Mouse (Mus musculus) intestine, embryonic 14.5 days (tissue): ENCODE measurements at regions not wholly inside any gene's neighbourhood (a gene's known extent, or its start where the extent isn't known, plus 50 kb on each side); places are given as distances from the start of the nearest gene placed in this dataset.

ENCODE experiments used
- ATAC-seq: fragments of 200-750 bp; cut with Nextera tagmentation; replicated peaks from 2 replicates; pipeline ENCODE4 v1.8.0; 2017; ENCODE audit warnings: low read depth, moderate number of reproducible peaks, moderate TSS enrichment, moderate library complexity; ENCODE audit not compliant: low FRiP score, low TSS enrichment
- DNase-seq: peaks from one replicate; pipeline ENCODE4 v3.0.0-alpha.2; 2018; ENCODE audit warnings: low spot score
- H3K27ac ChIP-seq: fragments of 300-500 bp; sonication (generic); 2 replicates; pipeline ENCODE4 v1.5.1; 2014; ENCODE audit warnings: low read depth, mild to moderate bottlenecking, control low read depth
- H3K27me3 ChIP-seq: fragments of 300-500 bp; sonication (generic); replicated peaks from 2 replicates; pipeline ENCODE4 v1.6.1; 2014; ENCODE audit warnings: low read length, control low read depth; ENCODE audit not compliant: control insufficient read depth, insufficient read depth
- H3K36me3 ChIP-seq: fragments of 300-500 bp; sonication (generic); 2 replicates; pipeline ENCODE4 v1.6.1; 2014; ENCODE audit warnings: low read length, control low read depth; ENCODE audit not compliant: control insufficient read depth, insufficient read depth
- H3K4me1 ChIP-seq: fragments of 300-500 bp; sonication (generic); replicated peaks from 2 replicates; pipeline ENCODE4 v1.6.1; 2014; ENCODE audit warnings: low read length, control low read depth, mixed read lengths; ENCODE audit not compliant: control insufficient read depth, insufficient read depth
- H3K4me2 ChIP-seq: fragments of 300-500 bp; sonication (generic); 2 replicates; pipeline ENCODE4 v1.6.1; 2014; ENCODE audit warnings: low read length
- H3K4me3 ChIP-seq: fragments of 300-500 bp; sonication (generic); 2 replicates; pipeline ENCODE4 v1.5.1; 2014; ENCODE audit warnings: low read depth, low read length, control low read depth, mixed read lengths
- H3K9ac ChIP-seq: fragments of 300-500 bp; sonication (generic); 2 replicates; pipeline ENCODE4 v1.6.1; 2014; ENCODE audit warnings: mild to moderate bottlenecking, low read length
- H3K9me3 ChIP-seq: fragments of 300-500 bp; sonication (generic); 2 replicates; pipeline ENCODE4 v1.6.1; 2016; ENCODE audit warnings: low read length, control low read depth; ENCODE audit not compliant: control insufficient read depth
- WGBS: fragments of 180-500 bp; shearing (Covaris S2); extraction: QIAGEN DNeasy Blood & Tissue Kit; methylation state at CpG from one replicate; pipeline ENCODE4 v1.1.7; 2014; 5-methylcytosine and 5-hydroxymethylcytosine counted together

DNA sequence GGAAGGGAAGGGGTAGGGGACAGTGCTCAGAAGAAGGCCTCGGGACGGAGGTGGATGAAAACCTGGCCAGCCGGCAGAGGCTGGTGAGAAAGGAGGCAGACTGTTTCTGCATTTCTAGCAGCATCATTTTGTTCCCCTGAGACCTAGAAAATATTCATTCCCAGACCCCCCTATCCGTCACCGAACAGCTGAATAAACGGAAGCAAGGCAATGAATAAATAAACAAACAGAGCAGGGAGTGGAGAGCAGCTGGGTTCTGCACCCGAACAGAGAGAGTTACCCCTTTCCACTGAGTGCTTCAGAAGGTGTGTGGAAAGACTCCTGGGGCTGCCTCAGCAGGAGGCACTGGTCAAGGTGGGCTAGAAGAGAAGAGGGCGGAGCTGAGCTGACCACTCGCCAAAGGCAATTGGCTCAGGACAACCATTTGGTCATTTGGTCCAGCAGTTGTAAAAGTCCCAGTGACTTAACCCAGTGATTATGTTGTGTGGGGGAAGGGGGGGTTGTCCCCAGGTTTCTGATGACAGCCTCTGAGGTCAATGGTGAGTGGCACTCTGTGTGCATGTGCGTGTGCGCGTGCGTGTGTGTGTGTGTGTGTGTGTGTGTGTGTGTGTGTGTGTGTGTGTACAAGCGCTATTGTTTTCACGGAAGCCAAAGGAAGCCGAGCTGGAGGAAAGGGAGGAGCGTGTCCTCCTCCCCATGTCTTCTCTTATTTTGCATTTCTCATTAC lies 233.1 kb downstream of the H2al1j start:
- Histone ChIP-seq H3K36me3 (no peaks in the 10 kb centered on the region), H3K4me2 (no peak overlapping the region), H3K9me3 (no peaks in the 10 kb centered on the region), H3K4me1 (no peaks in the 10 kb centered on the region), H3K27ac (no peak overlapping the region), H3K9ac (no peak overlapping the region), H3K4me3 (no peak overlapping the region), H3K27me3 (0 out of 2 replicates have a peak, but pooled peaks cover 8% of the 10 kb centered on the region)
- WGBS, result 39% methylated on average over 16 of the region's 17 CpGs
- ATAC-seq (no peak), DNase-seq (no peak)

DNA sequence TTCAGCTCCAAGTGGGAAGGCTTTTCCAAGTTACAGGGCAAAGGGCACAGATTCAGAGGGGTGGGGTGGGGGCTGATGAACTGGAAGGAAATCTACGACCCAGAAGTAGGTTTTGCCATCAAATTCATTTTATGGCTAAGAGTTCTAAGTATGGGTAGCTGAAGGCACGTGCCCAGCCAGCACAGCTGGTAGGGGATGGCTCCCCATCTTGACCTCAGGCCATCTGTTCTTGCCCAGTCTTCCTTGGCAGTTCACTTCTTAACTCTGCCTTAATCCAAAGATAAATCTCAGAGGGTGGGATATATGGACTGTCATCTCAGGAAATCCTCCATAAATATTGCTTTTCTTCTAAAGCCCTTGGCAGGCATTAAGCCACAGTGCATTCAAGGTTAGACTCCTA lies 238.3 kb downstream of the H2al1j start:
- WGBS, result 54% methylated on average over 2 of the region's 2 CpGs
- DNase-seq (no peak), ATAC-seq (no peak)
- H3K27ac ChIP-seq, result no peak overlapping the region
- no peaks in the 10 kb centered on the region for H3K9me3 ChIP-seq
- no peak overlapping the region for H3K4me2 ChIP-seq
- no peak overlapping the region for H3K9ac ChIP-seq
- 0 out of 2 replicates have a peak, but pooled peaks cover 3% of the 10 kb centered on the region for H3K27me3 ChIP-seq
- H3K4me3 ChIP-seq, result no peak overlapping the region
- no peaks in the 10 kb centered on the region for H3K36me3 ChIP-seq
- no peaks in the 10 kb centered on the region for H3K4me1 ChIP-seq

DNA sequence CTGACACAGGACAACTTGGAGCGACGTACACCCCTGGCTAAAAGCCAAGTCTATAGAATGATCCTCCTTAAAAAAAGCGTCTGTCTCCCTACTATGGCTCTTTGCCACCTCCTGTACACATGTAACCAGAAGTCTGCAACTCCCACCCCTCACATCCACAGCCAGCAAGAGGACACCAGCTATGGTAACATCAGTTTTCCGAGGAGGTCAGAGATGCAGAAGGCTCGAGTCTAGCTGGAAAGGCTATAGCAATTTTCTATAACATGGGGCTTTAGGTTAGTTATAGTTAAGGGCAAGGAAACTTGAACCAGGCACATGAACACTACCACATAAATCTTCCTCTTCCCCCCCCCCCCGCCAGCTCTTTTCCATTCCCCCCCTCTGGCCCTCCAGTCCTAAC lies 240.2 kb downstream of the H2al1j start:
- Histone ChIP-seq H3K27ac (no peak overlapping the region), H3K36me3 (no peaks in the 10 kb centered on the region), H3K27me3 (0 out of 2 replicates have a peak, but pooled peaks cover 3% of the 10 kb centered on the region), H3K9ac (no peak overlapping the region), H3K4me1 (no peaks in the 10 kb centered on the region), H3K4me2 (no peak overlapping the region), H3K9me3 (no peaks in the 10 kb centered on the region), H3K4me3 (no peak overlapping the region)
- 67% methylated on average over 6 of the region's 6 CpGs for WGBS
- ATAC-seq (no peak), DNase-seq (no peak)

- DNase-seq, result no peak
- WGBS, result 62% methylated on average over 5 of the region's 5 CpGs
These were observed 240.6 kb downstream of the H2al1j start for GRCm38 (mm10) chrX:11568262-11568661.

DNA sequence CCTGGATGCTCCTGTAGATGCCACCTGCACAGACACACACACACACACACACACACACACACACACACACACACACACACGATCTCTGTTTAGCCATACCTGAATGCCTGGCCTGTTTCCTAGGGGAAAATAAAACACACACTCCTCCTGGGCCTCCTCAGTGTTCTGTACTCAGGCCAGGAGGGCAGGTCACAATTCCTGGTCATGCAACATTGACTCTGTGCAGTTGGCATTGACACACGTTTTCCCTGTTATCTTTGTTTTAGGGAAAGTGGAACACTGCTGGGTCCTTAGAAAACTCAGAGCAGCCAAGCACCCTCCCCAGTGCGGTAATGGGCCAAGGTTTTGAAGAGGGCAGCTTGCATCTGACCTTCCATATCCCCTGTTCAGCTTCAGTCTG lies 246.7 kb downstream of the H2al1j start:
- Histone ChIP-seq H3K4me2 (no peak overlapping the region), H3K4me1 (no peaks in the 10 kb centered on the region), H3K36me3 (no peaks in the 10 kb centered on the region), H3K4me3 (no peak overlapping the region), H3K9me3 (no peaks in the 10 kb centered on the region), H3K27ac (no peak overlapping the region), H3K9ac (no peak overlapping the region), H3K27me3 (0 out of 2 replicates have a peak, but pooled peaks cover 9% of the 10 kb centered on the region)
- 75% methylated on average over 3 of the region's 3 CpGs for WGBS
- no peak for ATAC-seq
- no peak for DNase-seq

More at GRCm38 (mm10) chrX:11568262-11568661, 240.6 kb downstream of the H2al1j start:
- Histone ChIP-seq H3K27ac (no peak overlapping the region), H3K9me3 (no peaks in the 10 kb centered on the region), H3K4me2 (no peak overlapping the region), H3K4me3 (no peak overlapping the region), H3K4me1 (no peaks in the 10 kb centered on the region), H3K27me3 (0 out of 2 replicates have a peak, but pooled peaks cover 5% of the 10 kb centered on the region), H3K36me3 (no peaks in the 10 kb centered on the region), H3K9ac (no peak overlapping the region)
- ATAC-seq, result no peak

DNA sequence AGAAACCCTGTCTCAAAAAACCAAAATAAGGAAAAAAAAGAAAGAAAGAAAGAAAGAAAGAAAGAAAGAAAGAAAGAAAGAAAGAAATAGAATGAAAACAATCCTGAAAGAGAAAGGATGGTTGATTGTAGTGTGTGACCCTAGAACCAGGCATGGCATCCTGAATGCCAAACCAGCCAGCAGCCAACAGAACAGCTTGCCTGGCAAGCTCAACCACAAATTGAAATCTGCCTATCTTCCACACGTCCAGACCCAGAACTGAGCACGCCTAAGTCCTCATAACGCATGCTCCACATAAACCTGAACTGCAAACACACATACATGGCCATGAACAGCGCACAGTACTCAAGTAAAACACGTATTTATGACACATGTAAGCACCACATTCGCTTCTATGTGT lies 247.9 kb downstream of the H2al1j start:
- Histone ChIP-seq H3K9me3 (no peaks in the 10 kb centered on the region), H3K4me2 (no peak overlapping the region), H3K4me1 (no peaks in the 10 kb centered on the region), H3K36me3 (no peaks in the 10 kb centered on the region), H3K27me3 (0 out of 2 replicates have a peak, but pooled peaks cover 9% of the 10 kb centered on the region), H3K9ac (no peak overlapping the region), H3K4me3 (no peak overlapping the region), H3K27ac (no peak overlapping the region)
- 85% methylated on average over 6 of the region's 6 CpGs for WGBS
- no peak for DNase-seq
- ATAC-seq, result no peak

DNA sequence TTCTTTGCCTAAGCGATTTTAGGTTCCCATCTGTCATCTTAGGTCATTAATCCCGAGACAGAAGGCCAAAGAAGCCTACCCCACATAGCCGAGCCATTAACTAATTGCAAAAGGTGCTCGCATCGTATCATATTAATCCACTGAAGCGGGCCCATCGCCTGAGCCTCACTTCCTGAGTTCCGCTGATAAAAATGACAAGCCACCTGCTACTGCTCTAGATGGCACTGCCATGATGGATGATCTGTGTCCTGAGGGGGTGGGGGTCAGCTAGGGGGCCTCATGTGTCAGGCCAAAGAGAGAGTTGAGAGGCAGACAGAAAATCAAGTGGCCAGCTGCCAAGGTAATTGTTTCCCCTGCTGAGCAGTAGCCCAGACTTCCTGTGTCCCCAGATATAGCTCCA lies 248.7 kb downstream of the H2al1j start:
- Histone ChIP-seq H3K27me3 (0 out of 2 replicates have a peak, but pooled peaks cover 9% of the 10 kb centered on the region), H3K4me3 (no peak overlapping the region), H3K36me3 (no peaks in the 10 kb centered on the region), H3K4me1 (no peaks in the 10 kb centered on the region), H3K9ac (no peak overlapping the region), H3K27ac (no peak overlapping the region), H3K4me2 (no peak overlapping the region), H3K9me3 (no peaks in the 10 kb centered on the region)
- no peak for ATAC-seq
- no peak for DNase-seq
- WGBS, result 71% methylated on average over 8 of the region's 8 CpGs

DNA sequence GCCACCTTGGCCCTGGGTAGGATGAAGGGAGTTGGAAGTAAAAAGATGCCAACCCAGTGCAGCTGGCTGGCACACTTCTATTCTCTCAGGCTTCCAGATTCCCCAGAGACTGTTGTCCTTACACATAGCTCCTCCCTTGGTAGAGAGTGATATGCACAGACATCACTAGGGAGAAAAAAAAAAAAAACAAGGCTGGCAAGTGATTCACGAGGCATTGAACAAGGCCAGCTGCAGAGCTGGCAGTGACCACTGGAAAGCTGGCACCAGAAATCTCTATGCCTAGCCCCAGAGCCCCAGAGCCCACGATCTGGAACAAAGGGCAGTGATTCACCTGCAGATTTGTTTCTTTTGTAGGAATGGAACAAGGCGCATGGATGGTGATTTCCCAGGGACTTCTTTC lies 249.7 kb downstream of the H2al1j start:
- Histone ChIP-seq H3K4me2 (no peak overlapping the region), H3K36me3 (no peaks in the 10 kb centered on the region), H3K9me3 (no peaks in the 10 kb centered on the region), H3K4me3 (no peak overlapping the region), H3K27ac (no peak overlapping the region), H3K27me3 (0 out of 2 replicates have a peak, but pooled peaks cover 9% of the 10 kb centered on the region), H3K4me1 (no peaks in the 10 kb centered on the region), H3K9ac (no peak overlapping the region)
- DNase-seq (no peak), ATAC-seq (no peak)
- 77% methylated on average over 3 of the region's 3 CpGs for WGBS

DNA sequence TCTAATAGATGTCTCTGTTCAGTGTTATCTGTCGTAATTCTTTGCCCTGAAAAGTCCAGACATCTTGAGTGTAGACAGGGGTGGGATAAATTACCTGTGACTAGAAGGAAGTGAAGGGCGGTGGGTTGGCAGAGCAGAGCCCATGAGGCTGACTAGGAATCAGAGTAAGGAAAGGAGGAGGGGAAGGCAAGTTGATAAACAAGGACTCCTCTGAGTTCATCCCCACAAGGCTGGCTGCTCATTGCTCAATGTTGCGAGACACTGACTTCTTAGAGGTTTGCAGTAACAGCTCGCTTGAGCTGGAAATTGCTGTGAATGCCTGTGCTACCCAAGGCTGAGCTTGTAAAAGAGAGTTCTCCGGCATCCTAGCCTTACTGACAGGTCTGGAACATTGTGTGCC lies 257.7 kb downstream of the H2al1j start:
- 58% methylated on average over 5 of the region's 5 CpGs for WGBS
- H3K27ac ChIP-seq, result no peak overlapping the region
- H3K9ac ChIP-seq, result no peak overlapping the region
- DNase-seq (no peak), ATAC-seq (no peak)
- no peaks in the 10 kb centered on the region for H3K36me3 ChIP-seq
- H3K4me2 ChIP-seq, result no peak overlapping the region
- no peaks in the 10 kb centered on the region for H3K27me3 ChIP-seq
- H3K9me3 ChIP-seq, result no peaks in the 10 kb centered on the region
- no peak overlapping the region for H3K4me3 ChIP-seq
- H3K4me1 ChIP-seq, result no peaks in the 10 kb centered on the region
